Mouse (Mus musculus) limb, embryonic 12.5 days (tissue): ENCODE results near the gene Pex6. TPM values are rescaled to one million over a fixed set of nuclear protein-coding genes. Genes with fewer than 3 reads are reported as not detected.
A peak's percentile ranks its signal among the peaks of the same experiment; 100 is the strongest.

Experiments
- ATAC-seq: fragments of 200-750 bp; cut with Nextera tagmentation; 2 replicates; pipeline ENCODE4 v1.8.0; 2017; ENCODE audit warnings: low read depth, moderate TSS enrichment; ENCODE audit not compliant: insufficient number of reproducible peaks, insufficient read depth, low FRiP score, low TSS enrichment
- H3K27ac ChIP-seq: fragments of 300-500 bp; sonication (generic); 2 replicates; pipeline ENCODE4 v1.5.1; 2016; ENCODE audit warnings: mild to moderate bottlenecking, moderate library complexity
- H3K27me3 ChIP-seq: fragments of 300-500 bp; sonication (generic); 2 replicates; pipeline ENCODE4 v1.6.1; 2016; ENCODE audit warnings: mild to moderate bottlenecking, moderate library complexity
- H3K36me3 ChIP-seq: fragments of 300-500 bp; sonication (generic); 2 replicates; pipeline ENCODE4 v1.6.1; 2016; ENCODE audit warnings: mild to moderate bottlenecking, moderate library complexity
- H3K4me1 ChIP-seq: fragments of 300-500 bp; sonication (generic); replicated peaks from 2 replicates; pipeline ENCODE4 v1.6.1; 2016
- H3K4me2 ChIP-seq: fragments of 300-500 bp; sonication (generic); 2 replicates; pipeline ENCODE4 v1.6.1; 2016; ENCODE audit warnings: mild to moderate bottlenecking, moderate library complexity
- H3K4me3 ChIP-seq: fragments of 300-500 bp; sonication (generic); replicated peaks from 2 replicates; pipeline ENCODE4 v1.5.1; 2016; ENCODE audit warnings: mild to moderate bottlenecking
- H3K9ac ChIP-seq: fragments of 300-500 bp; sonication (generic); replicated peaks from 2 replicates; pipeline ENCODE4 v1.6.1; 2016; ENCODE audit warnings: mild to moderate bottlenecking, moderate library complexity
- H3K9me3 ChIP-seq: fragments of 300-500 bp; sonication (generic); 2 replicates; pipeline ENCODE4 v1.6.1; 2016; ENCODE audit warnings: mild to moderate bottlenecking, moderate library complexity
- WGBS: fragments of 180-500 bp; shearing (Covaris S2); methylation state at CpG from one replicate; pipeline ENCODE4 v1.1.7; 2016; 5-methylcytosine and 5-hydroxymethylcytosine counted together
- polyA plus RNA-seq: library from polyadenylated mRNA; unstranded; fragments of >200 nt; fragmentation: Nextera tagmentation; extraction: Ambion mirVana; gene quantifications from 2 replicates; pipeline ENCODE4 v1.2.1, GENCODE M21; 2016

Gene Pex6
- polyA plus RNA-seq, 1 experiment from 2014 or later: 37.7 TPM

- Histone ChIP-seq H3K27me3 (no peaks in the 10 kb centered on the region), H3K4me3 (no peak overlapping the region), H3K27ac (no peak overlapping the region), H3K4me1 (0 out of 2 replicates have a peak, but pooled peaks cover 3% of the 10 kb centered on the region), H3K36me3 (peaks cover 82% of the 10 kb centered on the region), H3K9me3 (no peaks in the 10 kb centered on the region), H3K4me2 (no peak overlapping the region), H3K9ac (no peak overlapping the region)
- no peak for ATAC-seq
- WGBS: 86% methylated on average over 7 of the region's 7 CpGs
These were observed 9.8 kb downstream of the Pex6 start for GRCm38 (mm10) chr17:46721077-46721476.

DNA sequence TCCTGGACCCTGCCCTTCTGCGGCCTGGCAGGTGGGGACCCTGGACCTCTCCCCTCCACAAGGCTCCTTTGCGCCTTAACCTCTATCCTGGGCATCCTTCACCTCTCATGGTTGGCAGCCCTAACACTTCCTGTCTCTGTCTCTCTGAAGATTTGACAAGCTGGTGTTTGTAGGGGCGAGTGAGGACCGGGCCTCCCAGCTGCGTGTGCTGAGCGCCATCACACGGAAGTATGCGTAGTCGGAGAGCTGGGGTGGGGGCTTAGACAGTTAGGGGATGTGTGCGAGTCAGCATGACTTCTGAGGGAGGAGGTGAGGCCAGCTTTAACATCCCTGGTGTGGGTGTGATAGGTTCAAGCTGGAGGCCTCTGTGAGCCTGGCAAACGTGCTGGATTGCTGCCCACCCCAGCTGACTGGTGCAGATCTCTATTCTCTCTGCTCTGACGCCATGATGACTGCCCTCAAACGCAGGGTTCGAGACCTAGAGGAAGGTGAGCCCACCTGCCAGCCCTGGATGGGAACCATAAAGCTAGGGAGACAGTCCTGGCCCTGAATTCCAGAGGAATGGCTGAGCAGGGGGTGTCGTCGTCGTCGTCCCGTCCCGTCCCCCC, 13.3 kb downstream of the Pex6 start:
- Histone ChIP-seq H3K4me3 (no peak overlapping the region), H3K36me3 (peaks cover 64% of the 10 kb centered on the region), H3K9me3 (no peaks in the 10 kb centered on the region), H3K27me3 (peaks cover 19% of the 10 kb centered on the region), H3K4me2 (no peak overlapping the region), H3K9ac (no peak overlapping the region), H3K4me1 (peaks cover 8% of the 10 kb centered on the region; the same call in 1 of the 2 replicates), H3K27ac (no peak overlapping the region)
- 79% methylated on average over 20 of the region's 20 CpGs for WGBS
- no peak for ATAC-seq

DNA sequence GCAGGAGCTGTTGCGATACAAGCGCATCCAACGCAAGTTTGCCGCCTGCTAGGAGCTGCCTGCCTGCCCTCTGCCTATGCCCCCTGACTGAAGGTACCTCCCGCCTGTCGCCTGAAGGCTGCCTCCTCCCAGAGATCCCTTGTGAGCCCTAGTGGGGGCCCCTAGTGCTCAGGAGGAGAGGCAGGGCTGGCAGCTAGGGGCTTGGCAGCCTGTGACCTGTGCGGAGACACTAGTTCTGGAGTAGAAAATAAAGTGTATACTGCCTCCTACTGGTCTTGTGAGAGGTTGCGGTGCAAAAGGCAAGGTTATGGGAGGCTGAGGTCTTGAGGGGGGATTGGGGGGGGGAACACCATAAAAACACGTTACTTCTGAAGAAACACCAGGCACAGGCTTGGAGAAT, 14.0 kb downstream of the Pex6 start:
- no peak for ATAC-seq
- peaks cover 26% of the 10 kb centered on the region for H3K27me3 ChIP-seq
- H3K4me2 ChIP-seq: no peak overlapping the region
- H3K27ac ChIP-seq: no peak overlapping the region
- H3K4me3 ChIP-seq: no peak overlapping the region
- no peaks in the 10 kb centered on the region for H3K9me3 ChIP-seq
- no peak overlapping the region for H3K9ac ChIP-seq
- H3K36me3 ChIP-seq: peaks cover 59% of the 10 kb centered on the region
- 50% methylated on average over 9 of the region's 9 CpGs for WGBS
- peaks cover 8% of the 10 kb centered on the region; the same call in 1 of the 2 replicates for H3K4me1 ChIP-seq

DNA sequence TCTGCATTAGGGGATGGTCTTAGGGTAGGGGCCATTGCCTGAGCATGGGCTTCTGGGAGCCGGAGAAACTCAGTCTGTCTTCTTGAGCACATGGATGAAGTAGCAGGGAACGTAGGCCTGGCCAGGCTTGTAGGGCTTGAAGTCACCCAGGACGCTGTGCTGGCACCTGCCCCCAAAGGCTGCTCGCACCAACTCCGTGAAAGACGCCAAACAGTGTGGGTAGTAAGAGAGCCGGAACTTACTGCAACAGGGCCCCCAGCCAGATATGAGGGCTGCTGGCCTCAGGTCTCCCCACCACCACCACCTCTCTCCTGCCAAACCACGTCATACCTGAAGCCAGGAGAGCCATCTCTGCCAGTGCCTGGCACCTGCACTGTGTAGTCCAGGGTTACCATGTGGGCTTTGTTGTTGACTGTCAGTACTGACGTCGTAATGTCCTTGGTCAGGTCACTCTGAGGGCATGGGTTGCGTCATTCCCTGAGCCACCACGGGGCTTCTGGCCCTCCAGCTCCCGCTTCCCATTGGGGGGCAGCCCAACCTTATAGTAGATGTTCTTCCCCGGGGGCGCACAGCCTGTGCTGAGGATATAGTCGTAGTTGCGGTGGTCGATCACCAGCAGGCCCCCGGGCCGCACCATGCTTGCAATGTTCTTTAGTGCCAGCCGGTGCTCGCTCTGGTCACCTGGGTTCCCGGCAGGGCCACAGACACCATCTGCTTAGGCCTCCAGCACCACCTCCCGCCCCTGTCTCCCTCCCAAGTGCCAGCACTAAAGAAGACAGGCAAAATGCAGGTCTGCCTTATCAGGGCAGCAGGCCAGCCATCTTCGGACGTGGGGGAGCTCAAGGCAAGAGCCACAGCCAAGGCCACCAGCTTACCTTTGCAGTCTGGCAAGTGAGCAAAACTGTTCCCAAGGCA, 14.7 kb downstream of the Pex6 start:
- Histone ChIP-seq H3K4me3 (no peak overlapping the region), H3K27ac (no peak overlapping the region), H3K4me2 (no peak overlapping the region), H3K4me1 (peaks cover 8% of the 10 kb centered on the region; the same call in 1 of the 2 replicates), H3K27me3 (peaks cover 29% of the 10 kb centered on the region), H3K9ac (no peak overlapping the region), H3K36me3 (peaks cover 52% of the 10 kb centered on the region), H3K9me3 (no peaks in the 10 kb centered on the region)
- 0 out of 2 replicates have a peak, but pooled peaks have one; percentile 7 for ATAC-seq
- WGBS: 89% methylated on average over 26 of the region's 26 CpGs

- no peak for ATAC-seq
- H3K27ac ChIP-seq: no peak overlapping the region
- H3K4me2 ChIP-seq: no peak overlapping the region
- H3K4me3 ChIP-seq: no peak overlapping the region
- H3K4me1 ChIP-seq: peaks cover 8% of the 10 kb centered on the region; the same call in 1 of the 2 replicates
- H3K27me3 ChIP-seq: peaks cover 29% of the 10 kb centered on the region
- H3K36me3 ChIP-seq: peaks cover 39% of the 10 kb centered on the region
- no peak overlapping the region for H3K9ac ChIP-seq
- 89% methylated on average over 11 of the region's 11 CpGs for WGBS
- no peaks in the 10 kb centered on the region for H3K9me3 ChIP-seq
These were observed 16.0 kb downstream of the Pex6 start for GRCm38 (mm10) chr17:46727271-46727670.

DNA sequence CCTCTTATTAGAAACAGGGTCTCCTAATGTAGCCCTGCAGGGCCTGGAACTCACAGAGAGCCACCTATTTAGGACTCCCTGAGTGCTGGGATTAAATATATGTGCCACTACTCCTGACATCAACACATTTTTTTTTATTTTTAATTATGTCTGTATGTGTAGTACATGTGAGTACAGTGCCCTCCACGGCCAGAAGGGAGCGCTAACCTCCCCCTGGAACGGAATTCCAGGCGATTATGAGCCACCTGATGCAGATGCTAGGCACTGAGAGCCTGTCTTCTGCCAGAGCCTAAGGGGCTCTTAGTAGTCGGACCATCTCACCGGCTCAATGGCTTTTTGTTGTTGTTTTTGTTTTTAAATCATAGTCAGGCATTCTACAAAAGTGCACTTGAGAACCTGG, 16.8 kb downstream of the Pex6 start:
- no peak overlapping the region for H3K4me3 ChIP-seq
- no peak overlapping the region for H3K27ac ChIP-seq
- peaks cover 33% of the 10 kb centered on the region for H3K36me3 ChIP-seq
- no peak overlapping the region for H3K4me2 ChIP-seq
- 37% methylated on average over 6 of the region's 6 CpGs for WGBS
- H3K4me1 ChIP-seq: peaks cover 8% of the 10 kb centered on the region; the same call in 1 of the 2 replicates
- H3K9me3 ChIP-seq: no peaks in the 10 kb centered on the region
- H3K27me3 ChIP-seq: peaks cover 29% of the 10 kb centered on the region
- H3K9ac ChIP-seq: no peak overlapping the region
- ATAC-seq: no peak

GRCm38 (mm10) chr17:46728496-46728895, 17.2 kb downstream of the Pex6 start:
- ATAC-seq: no peak
- Histone ChIP-seq H3K9me3 (no peaks in the 10 kb centered on the region), H3K4me2 (peak overlapping the region; percentile 36), H3K9ac (peak overlapping the region; percentile 44; the same call in 1 of the 2 replicates), H3K36me3 (peaks cover 28% of the 10 kb centered on the region), H3K4me1 (peaks cover 8% of the 10 kb centered on the region; the same call in 1 of the 2 replicates), H3K27ac (no peak overlapping the region), H3K4me3 (peak overlapping the region; percentile 16), H3K27me3 (peaks cover 29% of the 10 kb centered on the region)
- WGBS: 46% methylated on average over 11 of the region's 11 CpGs

DNA sequence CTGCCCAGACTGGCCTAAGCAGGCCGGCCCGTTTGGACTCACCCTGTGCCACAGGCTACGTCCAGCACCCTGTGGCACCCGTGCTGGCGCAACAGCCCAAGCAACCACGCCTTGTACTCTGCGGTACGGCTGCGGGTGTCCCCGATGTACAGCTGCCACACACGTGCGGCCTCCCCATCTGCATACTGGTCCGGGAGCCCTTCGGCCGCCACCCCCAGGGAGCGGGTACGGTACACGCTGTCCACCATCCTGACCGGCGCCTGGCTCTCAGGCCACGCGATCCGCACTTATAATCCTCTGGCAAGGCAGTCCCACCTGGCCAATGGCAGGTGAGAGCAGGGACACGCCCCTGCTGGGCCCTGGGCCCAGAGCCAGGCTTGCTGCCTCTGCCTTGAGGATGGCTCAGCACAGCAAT, 17.6 kb downstream of the Pex6 start, which contains the start of gene Gnmt:
Gnmt (minus strand) TSS at position 265 of the 415 bp plus-strand sequence.
- peaks cover 29% of the 10 kb centered on the region for H3K27me3 ChIP-seq
- WGBS: 12% methylated on average over 24 of the region's 24 CpGs
- peak within 1 kb of the TSS; percentile 44; the same call in 1 of the 2 replicates for H3K9ac ChIP-seq
- no peak for ATAC-seq
- H3K4me1 ChIP-seq: peaks cover 8% of the 10 kb centered on the region; the same call in 1 of the 2 replicates
- no peaks in the 10 kb centered on the region for H3K9me3 ChIP-seq
- H3K27ac ChIP-seq: no peak within 1 kb of the TSS
- peak within 1 kb of the TSS; percentile 16 for H3K4me3 ChIP-seq
- H3K4me2 ChIP-seq: peak within 1 kb of the TSS; percentile 36
- peaks cover 24% of the 10 kb centered on the region for H3K36me3 ChIP-seq

GRCm38 (mm10) chr17:46734055-46734454, 22.8 kb downstream of the Pex6 start:
- Histone ChIP-seq H3K36me3 (peaks cover 40% of the 10 kb centered on the region), H3K4me3 (no peak overlapping the region), H3K4me1 (peaks cover 1% of the 10 kb centered on the region; the same call in 1 of the 2 replicates), H3K27me3 (peaks cover 16% of the 10 kb centered on the region), H3K4me2 (no peak overlapping the region), H3K9ac (no peak overlapping the region), H3K27ac (no peak overlapping the region), H3K9me3 (no peaks in the 10 kb centered on the region)
- WGBS: 88% methylated on average over 3 of the region's 3 CpGs
- no peak for ATAC-seq

GRCm38 (mm10) chr17:46735287-46735686, 24.0 kb downstream of the Pex6 start:
- no peak overlapping the region for H3K4me3 ChIP-seq
- H3K27ac ChIP-seq: no peak overlapping the region
- WGBS: 90% methylated on average over 7 of the region's 7 CpGs
- H3K36me3 ChIP-seq: peaks cover 40% of the 10 kb centered on the region
- peaks cover 3% of the 10 kb centered on the region for H3K27me3 ChIP-seq
- no peaks in the 10 kb centered on the region for H3K4me1 ChIP-seq
- no peaks in the 10 kb centered on the region for H3K9me3 ChIP-seq
- H3K4me2 ChIP-seq: no peak overlapping the region
- no peak overlapping the region for H3K9ac ChIP-seq
- ATAC-seq: no peak

DNA sequence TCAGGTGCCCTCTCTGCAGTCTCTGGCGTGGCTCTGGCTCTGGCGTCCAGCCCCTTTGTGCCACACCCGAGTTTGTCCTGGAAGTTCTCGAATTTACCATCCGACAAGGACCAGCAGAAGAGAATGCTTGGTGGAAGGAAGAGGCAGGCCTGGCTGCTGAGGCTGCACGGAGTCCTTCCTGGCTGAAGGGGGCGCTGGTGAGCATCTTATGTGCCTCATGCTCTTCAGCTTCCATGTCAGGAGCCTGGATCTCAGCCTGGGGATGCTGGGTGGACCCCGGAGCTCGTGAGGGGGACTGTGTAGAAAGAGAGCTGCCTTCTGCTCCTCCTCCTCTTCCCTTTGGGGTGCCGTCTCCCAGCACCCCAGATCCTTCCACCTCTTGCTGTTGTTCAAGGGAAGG, 24.9 kb downstream of the Pex6 start:
- H3K36me3 ChIP-seq: peaks cover 40% of the 10 kb centered on the region
- no peak overlapping the region for H3K4me3 ChIP-seq
- WGBS: 61% methylated on average over 10 of the region's 10 CpGs
- no peak overlapping the region for H3K4me2 ChIP-seq
- no peak overlapping the region for H3K9ac ChIP-seq
- no peak overlapping the region for H3K27ac ChIP-seq
- H3K9me3 ChIP-seq: no peaks in the 10 kb centered on the region
- ATAC-seq: no peak
- no peaks in the 10 kb centered on the region for H3K27me3 ChIP-seq
- H3K4me1 ChIP-seq: no peaks in the 10 kb centered on the region
